Mouse (Mus musculus) layer of hippocampus, postnatal 14 days (tissue): ENCODE results near the gene Kif1c. TPM values are rescaled to one million over a fixed set of nuclear protein-coding genes. Genes with fewer than 3 reads are reported as not detected.
"Not testable (repeated sequence)": the region's sequence is repeated elsewhere in the genome, so short reads cannot be mapped to it uniquely, and the experiment has no call there.

Experiments used
- DNase-seq, 2 experiments: peaks; one replicate each; pipeline ENCODE4 v3.0.0; 2021 to 2022; ENCODE audit warnings: low spot score in 2 of 2, mixed read lengths in 1 of 2
- total RNA-seq, 2 experiments: library from RNA; stranded (reverse); gene quantifications; 2 replicates each; pipeline ENCODE4 v1.2.3; 2021

Kif1c gene
- total RNA-seq, 2 experiments from 2014 or later, result 66.2 to 68.4 TPM

DNA sequence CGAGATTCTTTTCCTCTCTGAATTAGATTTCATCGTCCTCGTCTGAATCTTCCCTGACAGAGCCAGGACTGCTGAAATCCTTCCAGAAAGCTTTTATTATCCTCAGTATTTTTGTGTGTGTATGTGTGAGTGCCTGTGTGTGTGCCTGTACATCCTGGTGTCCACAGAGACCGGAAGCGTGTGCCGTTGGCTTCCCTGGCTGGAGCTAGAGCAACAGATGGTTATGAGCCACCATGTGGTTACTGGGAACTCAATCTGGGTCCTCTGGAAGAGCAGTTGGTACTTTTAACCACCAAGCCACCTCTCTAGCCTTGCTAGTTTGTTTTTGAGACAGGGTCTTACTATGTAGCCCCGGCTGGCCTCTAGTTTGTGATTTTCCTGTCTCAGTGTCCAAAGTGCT is 41.8 kb downstream of the Kif1c start:
- DNase-seq, result peak; percentile 45 to 64

DNA sequence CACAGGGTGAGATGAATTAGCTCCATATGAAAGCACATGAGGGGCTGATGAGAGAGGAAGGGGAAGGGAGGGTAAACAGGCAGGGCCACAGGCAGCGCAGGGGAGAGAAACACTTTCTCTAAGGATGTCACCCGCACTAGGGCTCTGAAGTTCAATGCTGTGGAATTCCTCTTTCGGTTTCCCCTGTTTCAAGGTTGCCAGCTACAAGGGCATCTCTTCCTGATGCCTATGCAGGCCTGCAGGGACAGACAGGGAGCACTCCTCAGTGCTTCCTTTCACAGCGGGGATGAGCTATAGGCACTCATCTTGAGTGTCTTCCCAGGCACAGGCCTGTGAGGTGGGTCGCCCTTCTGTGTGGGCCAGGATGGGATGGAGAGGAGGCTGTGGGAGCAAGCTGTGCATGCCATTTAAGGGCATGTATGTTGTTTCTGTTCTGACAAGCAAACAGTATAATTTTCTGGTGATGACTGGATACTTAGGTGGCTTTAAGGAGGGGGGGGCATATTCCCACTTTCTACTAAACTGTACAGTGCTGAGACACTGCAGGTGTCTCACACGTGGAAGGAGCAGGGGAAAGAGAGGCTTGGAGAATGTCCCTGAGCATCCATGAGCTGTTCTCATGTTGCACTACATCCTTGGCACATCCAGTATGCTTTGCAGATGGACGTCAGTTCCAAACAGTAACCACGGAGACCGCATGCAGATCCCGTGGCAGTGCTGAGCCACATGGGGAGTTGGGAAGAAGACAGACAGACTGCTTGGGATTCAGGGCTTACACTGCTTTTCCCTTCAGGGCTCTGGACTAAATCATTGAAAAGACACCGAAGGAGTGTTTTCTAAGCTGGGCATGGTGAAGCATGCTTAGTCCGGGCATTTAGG is 42.5 kb downstream of the Kif1c start:
- peak; percentile 65 to 77 for DNase-seq

DNA sequence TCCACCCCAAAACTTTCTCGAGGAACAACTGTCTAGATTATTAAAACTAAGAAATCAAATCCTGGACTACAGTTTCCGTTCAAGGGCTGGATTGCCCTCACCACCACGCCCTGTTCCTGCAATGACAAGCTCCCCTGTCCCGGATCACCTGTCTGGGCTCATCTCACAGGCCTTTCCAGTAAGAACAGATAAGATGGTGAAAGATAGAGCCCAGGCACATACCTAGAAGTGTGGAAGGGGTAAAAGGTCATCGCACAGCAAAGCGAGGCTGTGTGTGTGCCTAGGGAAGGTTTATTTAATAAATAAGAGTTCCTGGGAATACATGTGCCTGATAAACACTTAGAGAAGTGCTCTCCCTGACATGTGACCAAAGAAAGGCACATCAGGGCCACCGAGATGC is 45.3 kb downstream of the Kif1c start:
- DNase-seq, result no peak

DNA sequence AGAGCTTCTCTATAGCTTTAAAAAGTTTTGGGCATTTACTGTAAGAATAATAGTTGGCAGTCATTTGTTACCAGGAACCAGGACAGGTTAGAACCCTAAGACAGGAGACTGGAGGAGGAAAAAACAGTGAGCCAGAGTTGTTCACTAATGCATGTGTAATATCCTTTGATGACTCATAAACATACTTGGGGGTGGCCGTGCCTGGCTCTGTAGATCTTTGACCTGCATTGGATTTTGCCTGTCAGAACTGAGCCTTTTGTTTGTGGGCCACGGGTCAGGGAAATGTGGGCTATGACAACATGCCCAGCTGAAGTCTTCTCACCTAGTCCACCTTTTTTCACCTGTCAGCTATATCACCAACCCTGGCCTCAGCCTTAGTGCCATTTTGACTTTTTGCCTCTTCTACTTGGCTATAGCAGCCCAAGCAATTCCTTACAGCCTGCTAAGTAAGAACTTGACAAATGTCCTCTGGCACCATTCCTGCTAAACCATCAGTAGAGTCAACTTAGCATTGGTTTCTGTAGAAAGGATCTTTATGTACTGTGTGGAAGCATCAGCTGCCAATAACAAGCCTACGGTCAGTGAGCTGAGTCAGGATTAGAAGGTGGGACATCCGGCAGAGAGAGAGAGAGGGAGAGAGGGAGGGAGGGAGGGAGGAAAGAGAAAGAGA is 47.7 kb downstream of the Kif1c start:
- DNase-seq, result no peak

DNA sequence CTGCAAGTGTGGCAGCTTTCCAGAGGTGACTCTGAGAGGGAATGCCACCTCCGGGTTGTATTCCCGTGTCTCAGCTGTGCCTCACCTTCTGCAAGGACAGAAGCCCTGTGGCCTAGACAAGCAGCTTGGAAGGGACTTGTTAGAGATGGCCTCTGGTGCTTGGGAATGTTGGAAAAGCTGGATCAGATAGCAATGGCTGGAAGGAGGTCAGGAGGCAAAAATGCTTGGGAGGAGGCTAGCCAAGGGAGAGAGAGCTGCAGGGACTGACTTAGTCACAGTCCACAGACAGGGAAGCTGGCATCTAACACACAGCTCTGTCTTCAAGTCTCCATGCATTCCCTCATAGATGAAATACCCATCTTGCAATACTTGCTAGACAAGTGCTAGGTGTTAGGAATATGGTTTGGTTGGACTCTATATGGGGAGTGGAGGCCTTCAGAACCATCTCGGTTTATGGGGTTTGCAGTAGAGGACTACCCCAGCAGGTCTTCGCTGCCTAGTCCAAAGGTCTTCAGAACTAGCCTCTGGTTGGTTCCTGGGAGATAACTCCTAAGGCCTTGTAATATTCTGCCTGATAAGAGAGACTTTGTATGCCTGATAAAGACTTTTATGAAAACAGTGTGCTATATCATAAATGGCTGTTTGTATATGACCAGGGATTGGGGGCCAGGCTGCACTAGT is 52.1 kb downstream of the Kif1c start:
- no peak for DNase-seq

DNA sequence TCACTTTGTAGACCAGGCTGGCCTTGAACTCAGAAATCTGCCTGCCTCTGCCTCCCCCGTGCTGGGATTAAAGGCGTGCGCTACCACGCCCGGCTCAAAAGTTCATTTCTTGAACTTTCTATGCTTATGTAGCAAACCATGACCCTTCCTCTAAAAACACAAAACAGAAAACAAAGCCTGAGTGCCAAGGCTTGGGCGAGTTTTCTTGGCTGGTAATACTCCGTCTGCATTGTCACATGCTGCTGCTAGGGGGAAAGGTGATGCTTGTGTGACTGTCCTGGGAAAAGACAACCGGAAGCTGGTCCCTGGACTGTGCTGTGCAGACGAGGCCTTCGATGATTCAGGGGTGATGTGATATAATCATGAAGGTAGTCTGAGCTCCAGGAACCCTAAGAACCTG is 52.8 kb downstream of the Kif1c start:
- DNase-seq, result no peak

DNA sequence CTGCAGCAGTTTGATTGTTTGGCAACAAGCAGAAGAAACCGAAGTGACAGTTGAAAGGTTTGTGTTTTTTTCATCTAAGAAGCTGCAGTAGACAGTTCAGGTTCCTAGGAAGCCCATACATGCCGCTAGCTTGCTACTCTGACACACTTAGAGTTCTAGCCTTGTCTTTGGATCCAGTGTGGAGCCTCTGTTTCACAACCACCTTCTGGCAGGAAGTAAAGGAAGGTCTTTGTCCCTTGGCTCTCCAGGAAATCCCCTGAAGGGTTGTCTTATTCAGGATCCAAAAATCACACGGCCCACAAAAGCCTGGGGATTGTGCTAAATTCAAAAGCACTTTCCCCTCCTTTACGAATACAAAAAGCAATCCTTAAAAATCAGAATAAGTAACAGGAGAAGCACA is 54.1 kb downstream of the Kif1c start:
- no peak for DNase-seq

DNA sequence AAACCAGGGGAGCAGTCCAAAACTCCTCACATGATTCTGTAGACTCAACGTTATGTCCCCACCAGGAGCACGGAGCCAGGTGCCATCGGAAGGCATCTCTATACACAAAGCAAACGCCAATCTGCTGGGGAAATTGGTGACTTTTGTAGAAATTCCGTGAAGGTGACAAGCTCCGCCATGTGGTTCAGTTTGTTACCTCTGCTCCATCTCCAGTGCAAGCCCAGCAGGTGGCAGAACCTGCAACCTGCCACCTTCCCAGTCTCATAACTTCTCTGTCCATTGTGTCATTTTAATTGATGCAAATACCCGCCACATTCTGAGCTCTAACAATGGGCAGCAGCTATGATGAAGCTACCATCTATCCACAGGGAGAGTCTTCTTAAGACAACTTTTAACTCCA is 54.6 kb downstream of the Kif1c start:
- no peak for DNase-seq

DNA sequence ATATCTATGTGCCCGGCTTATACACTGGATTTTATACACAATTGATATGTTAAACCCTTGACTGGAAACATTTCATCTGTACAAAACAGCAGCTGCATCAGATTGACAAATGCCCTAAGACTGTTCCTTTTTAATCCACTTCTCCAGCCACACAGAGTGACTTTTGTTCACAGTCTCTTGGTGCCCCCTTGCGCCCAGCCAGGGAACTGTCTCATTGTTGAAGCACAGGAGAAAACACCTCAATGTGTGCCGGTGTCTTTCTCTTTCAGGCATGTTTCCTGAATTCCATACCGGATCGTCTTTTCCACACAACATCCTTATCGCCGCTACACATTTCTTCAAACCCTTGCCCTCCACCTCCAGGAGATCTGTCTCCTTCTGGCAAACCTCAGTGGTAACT is 55.3 kb downstream of the Kif1c start:
- DNase-seq, result peak; percentile 80 to 86

DNA sequence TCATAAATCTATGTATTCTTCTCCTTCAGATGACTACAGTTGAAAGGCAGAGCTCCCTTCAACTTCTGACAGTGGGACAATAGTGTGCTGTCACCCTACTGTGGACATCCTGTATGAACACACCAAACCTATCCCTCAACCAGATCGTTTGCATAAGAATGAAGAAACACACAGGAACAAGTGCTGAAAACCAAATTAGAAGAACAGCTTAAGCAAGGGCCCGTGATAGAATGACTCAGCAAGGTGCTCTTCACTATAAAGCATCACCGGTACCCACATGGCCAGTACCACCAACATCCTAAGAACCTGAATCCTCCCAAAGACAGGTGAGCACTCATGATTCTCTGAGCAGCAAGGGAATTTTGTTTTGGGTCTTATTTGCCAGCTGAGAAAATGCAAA is 60.1 kb downstream of the Kif1c start:
- DNase-seq, result not testable (repeated sequence)

DNA sequence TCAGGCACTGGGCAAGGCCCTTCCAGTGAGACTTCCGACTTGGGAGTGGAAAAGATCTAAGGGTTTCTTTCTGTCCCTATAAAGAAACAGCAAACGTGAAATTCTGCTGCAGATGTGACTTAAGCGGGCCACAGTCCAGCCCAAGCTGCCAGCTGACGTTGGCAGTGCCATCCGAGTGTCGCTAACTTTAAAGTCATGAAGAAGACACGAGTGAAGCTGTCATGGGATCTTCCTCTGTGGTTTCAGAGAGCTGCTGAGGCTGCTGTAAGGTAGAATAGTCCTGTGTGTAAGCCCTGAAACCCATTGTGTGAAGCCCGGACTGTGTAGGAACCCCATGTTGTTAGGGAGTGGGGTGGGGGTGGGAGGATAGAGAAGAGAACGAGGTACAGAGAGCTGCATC is 62.3 kb downstream of the Kif1c start:
- no peak for DNase-seq

DNA sequence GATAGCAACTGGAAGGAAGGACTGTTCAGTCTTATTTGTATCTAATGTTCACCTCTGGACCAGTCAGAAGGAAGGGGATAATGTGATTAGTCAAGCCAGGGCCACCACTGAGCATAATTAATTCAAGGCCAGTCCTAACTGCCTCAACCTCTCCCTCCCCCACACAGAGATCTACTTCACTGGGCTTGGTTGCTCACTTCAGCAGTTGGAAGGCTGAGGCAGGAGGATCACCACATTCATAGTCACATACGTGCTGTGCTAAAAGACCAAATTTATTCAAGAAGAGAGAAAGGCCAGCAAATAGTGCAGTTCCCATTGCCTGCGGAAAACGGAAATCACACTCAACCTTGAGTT is 63.2 kb downstream of the Kif1c start:
- no peak for DNase-seq

DNA sequence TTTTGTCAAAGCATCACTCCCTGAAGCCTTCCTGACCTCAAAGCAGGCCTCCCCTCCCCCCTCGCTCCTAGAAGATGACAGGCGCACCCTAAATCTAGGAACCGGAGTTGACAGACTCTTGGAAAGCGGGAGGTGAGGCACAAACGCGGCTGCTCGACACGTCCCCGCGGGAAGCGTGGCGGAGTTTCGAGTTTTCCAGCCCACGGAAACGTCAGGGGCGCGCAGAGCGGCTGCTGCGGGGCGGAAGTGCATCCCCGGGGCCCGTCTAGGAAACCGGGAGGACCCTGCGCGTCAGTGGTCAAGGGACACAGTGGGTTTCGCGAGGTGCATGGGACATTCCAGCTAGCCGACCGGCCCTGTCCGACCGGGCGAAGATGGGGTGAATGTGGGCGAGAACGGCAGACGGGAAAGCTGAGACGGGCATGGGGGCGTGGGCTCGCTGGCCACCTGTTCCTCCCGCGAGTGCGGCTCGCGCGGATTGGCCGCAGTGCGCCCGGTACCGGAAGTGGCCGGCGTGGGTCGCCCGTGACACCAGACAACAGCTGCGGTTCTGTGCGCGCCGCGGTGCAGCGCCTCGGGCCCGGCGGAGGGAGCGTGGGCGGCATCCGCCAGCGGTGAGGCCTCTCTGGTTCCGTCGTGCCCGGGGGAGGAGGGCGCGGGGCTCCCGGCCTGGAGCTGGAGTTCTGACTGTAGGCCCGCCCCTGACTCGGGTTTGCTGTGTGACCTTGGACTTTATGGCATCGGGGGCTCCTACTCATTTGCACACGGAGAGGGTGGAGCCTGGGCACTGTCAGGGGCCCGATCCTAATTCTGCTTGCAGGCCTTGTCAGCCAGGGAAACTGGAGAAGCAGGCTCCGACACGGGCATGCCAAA is 63.8 kb downstream of the Kif1c start, which contains the start of gene Zfp3:
Gene Zfp3, plus strand, starts transcription at position 274 of the 873 bp plus-strand sequence.
- peak; percentile 72 to 85 for DNase-seq

DNA sequence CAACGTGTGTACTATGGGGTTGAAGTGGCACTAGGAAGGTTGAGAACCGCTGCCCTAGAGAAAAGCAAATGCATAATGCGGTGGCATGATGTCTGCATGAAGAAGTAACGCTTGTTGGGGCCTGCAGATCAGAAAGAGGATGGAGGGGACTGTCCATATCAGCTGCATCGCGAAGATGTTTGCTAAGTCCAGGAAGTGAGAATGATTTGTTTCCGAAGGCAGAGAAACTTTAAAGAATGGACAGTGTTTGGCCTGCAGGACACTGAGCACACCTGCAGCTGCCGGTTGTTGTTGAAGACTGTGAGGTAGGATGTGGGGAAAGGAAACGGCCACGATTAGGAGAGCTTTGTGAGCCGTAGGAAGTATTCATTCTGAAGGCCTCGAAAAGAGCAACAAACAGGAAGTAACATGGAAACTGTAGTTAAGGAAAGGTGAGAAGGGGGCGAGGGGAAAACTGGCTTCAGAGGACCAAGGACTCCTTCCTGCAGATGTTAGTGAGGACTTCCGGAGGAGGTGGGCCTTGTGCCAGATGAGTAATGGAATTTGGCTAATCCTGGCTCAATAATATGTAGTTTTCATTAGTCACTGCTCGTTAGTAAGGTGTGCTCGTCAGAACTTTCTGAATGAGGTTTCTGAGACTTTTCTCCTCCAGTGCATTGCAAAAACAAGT is 65.6 kb downstream of the Kif1c start:
- no peak for DNase-seq

DNA sequence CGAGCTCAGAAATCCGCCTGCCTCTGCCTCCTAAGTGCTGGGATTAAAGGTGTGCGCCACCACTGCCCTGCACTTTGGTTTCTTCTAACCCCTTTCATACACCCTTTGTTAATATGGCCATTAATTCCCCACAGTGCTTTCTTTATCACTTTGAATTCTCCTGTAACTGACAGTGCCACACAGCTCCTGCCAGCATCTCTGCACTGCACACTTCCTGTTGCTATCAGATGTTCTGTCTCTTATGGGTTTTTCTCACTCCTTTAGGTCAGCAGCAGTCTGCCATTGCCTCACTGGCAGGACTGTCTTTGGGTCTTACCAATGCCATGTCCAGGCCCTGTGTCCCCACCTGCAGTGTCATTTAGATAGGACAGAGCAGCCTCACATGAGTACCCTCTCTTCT is 70.5 kb downstream of the Kif1c start:
- no peak for DNase-seq

DNA sequence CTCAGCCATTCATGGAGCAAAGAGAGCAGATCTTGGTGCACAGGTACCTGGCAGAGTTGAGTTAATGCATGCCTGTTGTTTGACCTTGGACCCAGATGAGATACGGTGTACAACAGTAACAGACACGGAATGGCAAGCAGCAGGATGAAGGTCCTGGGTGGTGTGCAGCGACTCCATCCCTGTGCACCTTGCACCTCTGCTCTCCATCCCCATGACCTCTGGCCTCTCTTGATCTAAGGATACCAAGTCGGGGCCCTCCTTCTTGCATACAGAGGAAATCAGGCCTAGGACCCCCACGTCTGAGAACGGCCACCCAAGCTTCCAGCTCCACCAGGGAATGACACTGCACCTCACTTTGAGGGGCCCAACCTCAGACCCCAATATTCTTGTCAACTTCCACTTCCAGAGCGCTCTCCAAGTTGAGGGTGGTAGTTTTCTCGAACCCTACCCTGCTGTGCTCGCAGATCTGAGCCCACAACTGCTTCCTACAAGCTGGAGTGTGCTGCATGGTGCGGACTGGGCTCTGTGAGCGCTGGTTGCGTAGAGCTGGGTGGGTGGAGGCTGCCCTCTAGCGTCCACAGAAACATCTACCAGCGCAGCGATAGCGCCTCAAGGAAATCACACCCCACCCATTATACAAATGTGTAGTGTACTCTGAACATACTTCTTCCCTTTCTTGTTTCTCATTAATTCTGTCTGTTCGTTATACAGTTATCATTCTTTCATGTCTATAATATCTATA is 76.7 kb downstream of the Kif1c start:
- DNase-seq, result peak; percentile 51 to 67

DNA sequence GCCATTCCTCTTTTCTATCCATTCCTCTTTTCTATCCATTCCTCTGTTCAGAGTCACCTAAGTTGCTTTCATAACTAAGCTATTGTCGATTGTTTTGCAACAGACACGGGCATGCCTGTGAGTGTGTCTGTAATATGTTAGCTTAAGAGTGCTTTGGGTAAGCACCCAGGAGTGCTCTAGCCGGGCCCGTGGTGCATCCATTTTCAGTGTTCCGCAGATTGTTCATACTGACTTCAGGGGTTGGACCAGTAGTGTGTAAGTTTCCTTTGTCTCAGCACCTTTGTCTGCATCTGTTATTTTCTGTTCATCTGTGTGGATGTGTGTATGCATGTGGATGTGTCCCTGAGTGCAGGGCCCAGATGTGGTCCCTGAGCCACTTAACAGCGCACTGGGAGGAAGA is 77.3 kb downstream of the Kif1c start:
- no peak for DNase-seq

DNA sequence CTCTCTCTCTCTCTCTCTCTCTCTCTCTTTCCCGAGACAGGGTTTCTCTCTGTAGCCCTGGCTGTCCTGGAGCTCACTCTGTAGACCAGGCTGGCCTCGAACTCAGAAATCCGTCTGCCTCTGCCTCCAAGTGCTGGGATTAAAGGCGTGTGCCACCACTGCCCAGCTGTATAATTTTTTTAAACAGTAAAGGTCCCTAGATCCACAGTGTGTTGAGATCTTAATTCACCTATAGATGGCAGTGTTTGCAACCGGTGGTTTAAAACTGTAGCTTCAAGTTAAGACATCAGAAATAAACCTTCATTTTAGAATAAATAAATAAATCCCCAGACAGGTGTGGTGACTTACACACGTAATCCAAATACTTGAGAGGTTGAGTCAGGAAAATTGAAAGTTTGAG is 77.7 kb downstream of the Kif1c start:
- peak in 1 of 2 experiments; percentile 41 for DNase-seq
